Mouse (Mus musculus) hindbrain, embryonic 13.5 days (tissue): Measurements from ENCODE around the gene Zbtb20. TPM values are rescaled to one million over a fixed set of nuclear protein-coding genes. Genes with fewer than 3 reads are reported as not detected.
"Not testable (repeated sequence)": the region's sequence is repeated elsewhere in the genome, so short reads cannot be mapped to it uniquely, and the experiment has no call there.

Experiments
- ATAC-seq: fragments of 200-750 bp; cut with Nextera tagmentation; 2 replicates; pipeline ENCODE4 v1.8.0; 2017; ENCODE audit warnings: moderate TSS enrichment; ENCODE audit not compliant: low FRiP score
- H3K27ac ChIP-seq: fragments of 300-500 bp; sonication (generic); 2 replicates; pipeline ENCODE4 v1.5.1; 2015; ENCODE audit warnings: inconsistent platforms, mild to moderate bottlenecking, moderate library complexity
- H3K27me3 ChIP-seq: fragments of 300-500 bp; sonication (generic); 2 replicates; pipeline ENCODE4 v1.6.1; 2015; ENCODE audit warnings: mild to moderate bottlenecking, inconsistent platforms
- H3K36me3 ChIP-seq: fragments of 300-500 bp; sonication (generic); 2 replicates; pipeline ENCODE4 v1.6.1; 2015; ENCODE audit warnings: mild to moderate bottlenecking, inconsistent platforms
- H3K4me1 ChIP-seq: fragments of 300-500 bp; sonication (generic); replicated peaks from 2 replicates; pipeline ENCODE4 v1.6.1; 2015; ENCODE audit warnings: inconsistent platforms
- H3K4me2 ChIP-seq: fragments of 300-500 bp; sonication (generic); 2 replicates; pipeline ENCODE4 v1.6.1; 2015; ENCODE audit warnings: inconsistent platforms, mild to moderate bottlenecking, moderate library complexity
- H3K4me3 ChIP-seq: fragments of 300-500 bp; sonication (generic); 2 replicates; pipeline ENCODE4 v1.5.1; 2015; ENCODE audit warnings: mild to moderate bottlenecking, inconsistent platforms
- H3K9ac ChIP-seq: fragments of 300-500 bp; sonication (generic); 2 replicates; pipeline ENCODE4 v1.6.1; 2015; ENCODE audit warnings: mild to moderate bottlenecking, inconsistent platforms
- H3K9me3 ChIP-seq: fragments of 300-500 bp; sonication (generic); 2 replicates; pipeline ENCODE4 v1.6.1; 2016; ENCODE audit warnings: inconsistent platforms
- WGBS: fragments of 180-500 bp; shearing (Covaris S2); methylation state at CpG from one replicate; pipeline ENCODE4 v1.1.7; 2015; 5-methylcytosine and 5-hydroxymethylcytosine counted together
- polyA plus RNA-seq: library from polyadenylated mRNA; unstranded; fragments of >200 nt; fragmentation: Nextera tagmentation; extraction: Ambion mirVana; gene quantifications from 2 replicates; pipeline ENCODE4 v1.2.1, GENCODE M21; 2015

Zbtb20 gene
- polyA plus RNA-seq, 1 experiment from 2014 or later = 65.7 TPM

GRCm38 (mm10) chr16:42913291-42913690 is 37.6 kb downstream of the Zbtb20 start:
- Histone ChIP-seq H3K27ac (no peak overlapping the region), H3K27me3 (no peaks in the 10 kb centered on the region), H3K4me2 (no peak overlapping the region), H3K4me3 (no peak overlapping the region), H3K9ac (no peak overlapping the region), H3K36me3 (no peaks in the 10 kb centered on the region), H3K9me3 (no peaks in the 10 kb centered on the region), H3K4me1 (no peaks in the 10 kb centered on the region)
- ATAC-seq = no peak
- WGBS = 57% methylated on average over 8 of the region's 8 CpGs

- Histone ChIP-seq H3K9me3 (no peaks in the 10 kb centered on the region), H3K9ac (no peak overlapping the region), H3K4me2 (no peak overlapping the region), H3K36me3 (no peaks in the 10 kb centered on the region), H3K27ac (no peak overlapping the region), H3K27me3 (no peaks in the 10 kb centered on the region), H3K4me1 (no peaks in the 10 kb centered on the region), H3K4me3 (no peak overlapping the region)
- peak; percentile 68; the same call in 1 of the 2 replicates for ATAC-seq
- WGBS = 47% methylated on average over 8 of the region's 8 CpGs
These were observed 38.9 kb downstream of the Zbtb20 start for GRCm38 (mm10) chr16:42914457-42915085.

- no peak overlapping the region for H3K4me3 ChIP-seq
These were observed 44.5 kb downstream of the Zbtb20 start for GRCm38 (mm10) chr16:42919992-42920760.

GRCm38 (mm10) chr16:42921436-42921835 is 45.8 kb downstream of the Zbtb20 start:
- Histone ChIP-seq H3K9me3 (no peaks in the 10 kb centered on the region), H3K27me3 (no peaks in the 10 kb centered on the region), H3K9ac (no peak overlapping the region), H3K4me1 (no peaks in the 10 kb centered on the region), H3K4me3 (no peak overlapping the region), H3K27ac (no peak overlapping the region), H3K4me2 (no peak overlapping the region), H3K36me3 (no peaks in the 10 kb centered on the region)
- ATAC-seq = no peak
- 71% methylated on average over 4 of the region's 4 CpGs for WGBS

More at GRCm38 (mm10) chr16:42919992-42920760, 44.5 kb downstream of the Zbtb20 start:
- Histone ChIP-seq H3K4me2 (no peak overlapping the region), H3K9me3 (no peaks in the 10 kb centered on the region), H3K27ac (no peak overlapping the region), H3K4me1 (no peaks in the 10 kb centered on the region), H3K27me3 (no peaks in the 10 kb centered on the region), H3K36me3 (no peaks in the 10 kb centered on the region), H3K9ac (no peak overlapping the region)
- 95% methylated on average over 5 of the region's 5 CpGs for WGBS
- ATAC-seq = no peak

- Histone ChIP-seq H3K4me2 (no peak overlapping the region), H3K36me3 (no peaks in the 10 kb centered on the region), H3K9ac (no peak overlapping the region), H3K27ac (no peak overlapping the region), H3K4me1 (no peaks in the 10 kb centered on the region), H3K27me3 (no peaks in the 10 kb centered on the region), H3K9me3 (no peaks in the 10 kb centered on the region), H3K4me3 (no peak overlapping the region)
- WGBS = 74% methylated on average over 2 of the region's 2 CpGs
- no peak for ATAC-seq
These were observed 62.5 kb downstream of the Zbtb20 start for GRCm38 (mm10) chr16:42938211-42938610.

- H3K4me2 ChIP-seq = no peak overlapping the region
- H3K27ac ChIP-seq = no peak overlapping the region
- H3K36me3 ChIP-seq = no peaks in the 10 kb centered on the region
- no peak overlapping the region for H3K4me3 ChIP-seq
- 31% methylated on average over 4 of the region's 4 CpGs for WGBS
- H3K9ac ChIP-seq = no peak overlapping the region
- no peaks in the 10 kb centered on the region for H3K4me1 ChIP-seq
- no peaks in the 10 kb centered on the region for H3K9me3 ChIP-seq
- H3K27me3 ChIP-seq = no peaks in the 10 kb centered on the region
- ATAC-seq = no peak
These were observed 71.3 kb downstream of the Zbtb20 start for GRCm38 (mm10) chr16:42947016-42947415.

GRCm38 (mm10) chr16:42955401-42955800 is 79.7 kb downstream of the Zbtb20 start:
- not testable (repeated sequence) for H3K27ac ChIP-seq, H3K27me3 ChIP-seq, H3K4me2 ChIP-seq, H3K4me3 ChIP-seq, H3K36me3 ChIP-seq, ATAC-seq, H3K9me3 ChIP-seq, H3K4me1 ChIP-seq, H3K9ac ChIP-seq
- whole genome bisulfite sequencing = 96% methylated on average over 17 of the region's 17 CpGs

GRCm38 (mm10) chr16:42972872-42973271 is 97.2 kb downstream of the Zbtb20 start:
- Histone ChIP-seq H3K36me3 (no peaks in the 10 kb centered on the region), H3K4me2 (no peak overlapping the region), H3K27ac (no peak overlapping the region), H3K27me3 (no peaks in the 10 kb centered on the region), H3K4me3 (no peak overlapping the region), H3K4me1 (no peaks in the 10 kb centered on the region), H3K9ac (no peak overlapping the region), H3K9me3 (no peaks in the 10 kb centered on the region)
- no peak for ATAC-seq
- WGBS = 93% methylated on average over 2 of the region's 2 CpGs

GRCm38 (mm10) chr16:42998896-42999295 is 123.2 kb downstream of the Zbtb20 start:
- Histone ChIP-seq H3K9ac (no peak overlapping the region), H3K36me3 (no peaks in the 10 kb centered on the region), H3K27me3 (no peaks in the 10 kb centered on the region), H3K4me2 (no peak overlapping the region), H3K4me1 (no peaks in the 10 kb centered on the region), H3K27ac (no peak overlapping the region), H3K9me3 (no peaks in the 10 kb centered on the region), H3K4me3 (no peak overlapping the region)
- ATAC-seq = no peak
- 82% methylated on average over 1 of the region's 1 CpGs for WGBS

- Histone ChIP-seq H3K27ac (no peak overlapping the region), H3K27me3 (no peaks in the 10 kb centered on the region), H3K4me3 (no peak overlapping the region), H3K36me3 (no peaks in the 10 kb centered on the region), H3K9ac (no peak overlapping the region), H3K4me2 (no peak overlapping the region), H3K9me3 (no peaks in the 10 kb centered on the region), H3K4me1 (no peaks in the 10 kb centered on the region)
- ATAC-seq = no peak
- WGBS = 81% methylated on average over 2 of the region's 2 CpGs
These were observed 150.7 kb downstream of the Zbtb20 start for GRCm38 (mm10) chr16:43026351-43026750.

GRCm38 (mm10) chr16:43029243-43029642 is 153.6 kb downstream of the Zbtb20 start:
- Histone ChIP-seq H3K27ac (no peak overlapping the region), H3K4me3 (no peak overlapping the region), H3K9ac (no peak overlapping the region), H3K27me3 (no peaks in the 10 kb centered on the region), H3K9me3 (no peaks in the 10 kb centered on the region), H3K4me1 (no peaks in the 10 kb centered on the region), H3K4me2 (no peak overlapping the region), H3K36me3 (no peaks in the 10 kb centered on the region)
- WGBS = 74% methylated on average over 3 of the region's 3 CpGs
- ATAC-seq = no peak

GRCm38 (mm10) chr16:43035709-43036108 is 160.0 kb downstream of the Zbtb20 start:
- Histone ChIP-seq H3K9me3 (no peaks in the 10 kb centered on the region), H3K36me3 (no peaks in the 10 kb centered on the region), H3K4me2 (no peak overlapping the region), H3K27ac (no peak overlapping the region), H3K9ac (no peak overlapping the region), H3K4me1 (no peaks in the 10 kb centered on the region), H3K27me3 (no peaks in the 10 kb centered on the region), H3K4me3 (no peak overlapping the region)
- ATAC-seq = no peak
- 69% methylated on average over 6 of the region's 6 CpGs for WGBS

- no peak for ATAC-seq
- Histone ChIP-seq H3K9ac (no peak overlapping the region), H3K27ac (no peak overlapping the region), H3K4me3 (no peak overlapping the region), H3K36me3 (no peaks in the 10 kb centered on the region), H3K9me3 (no peaks in the 10 kb centered on the region), H3K4me2 (no peak overlapping the region), H3K27me3 (no peaks in the 10 kb centered on the region), H3K4me1 (no peaks in the 10 kb centered on the region)
- 70% methylated on average over 5 of the region's 5 CpGs for WGBS
These were observed 160.8 kb downstream of the Zbtb20 start for GRCm38 (mm10) chr16:43036510-43036909.
